Mouse (Mus musculus) intestine, embryonic 16.5 days (tissue): ENCODE data around the gene Wdtc1. TPM values are rescaled to one million over a fixed set of nuclear protein-coding genes. Genes with fewer than 3 reads are reported as not detected.

Source experiments
- ATAC-seq: fragments of 200-750 bp; cut with Nextera tagmentation; 2 replicates; pipeline ENCODE4 v1.8.0; 2017; ENCODE audit warnings: moderate TSS enrichment, moderate library complexity
- H3K27ac ChIP-seq: fragments of 300-500 bp; sonication (generic); 2 replicates; pipeline ENCODE4 v1.5.1; 2014; ENCODE audit warnings: mild to moderate bottlenecking, low read length
- H3K27me3 ChIP-seq: fragments of 300-500 bp; sonication (generic); replicated peaks from 2 replicates; pipeline ENCODE4 v1.6.1; 2014; ENCODE audit warnings: low read length, control low read depth, mixed read lengths; ENCODE audit not compliant: control insufficient read depth, insufficient read depth
- H3K36me3 ChIP-seq: fragments of 300-500 bp; sonication (generic); 2 replicates; pipeline ENCODE4 v1.6.1; 2014; ENCODE audit warnings: low read length, control low read depth; ENCODE audit not compliant: control insufficient read depth, insufficient read depth
- H3K4me1 ChIP-seq: fragments of 300-500 bp; sonication (generic); 2 replicates; pipeline ENCODE4 v1.6.1; 2014; ENCODE audit warnings: low read length, control low read depth, mixed read lengths; ENCODE audit not compliant: control insufficient read depth, insufficient read depth
- H3K4me2 ChIP-seq: fragments of 300-500 bp; sonication (generic); 2 replicates; pipeline ENCODE4 v1.6.1; 2014; ENCODE audit warnings: low read depth, low read length, control low read depth
- H3K4me3 ChIP-seq: fragments of 300-500 bp; sonication (generic); 2 replicates; pipeline ENCODE4 v1.5.1; 2014; ENCODE audit warnings: mild to moderate bottlenecking, low read length
- H3K9ac ChIP-seq: fragments of 300-500 bp; sonication (generic); 2 replicates; pipeline ENCODE4 v1.6.1; 2014; ENCODE audit warnings: low read depth, low read length
- H3K9me3 ChIP-seq: fragments of 300-500 bp; sonication (generic); 2 replicates; pipeline ENCODE4 v1.6.1; 2016; ENCODE audit warnings: low read length, control low read depth; ENCODE audit not compliant: control insufficient read depth
- WGBS: fragments of 180-500 bp; shearing (Covaris S2); extraction: QIAGEN DNeasy Blood & Tissue Kit; methylation state at CpG from one replicate; pipeline ENCODE4 v1.1.7; 2014; 5-methylcytosine and 5-hydroxymethylcytosine counted together
- polyA plus RNA-seq: library from polyadenylated mRNA; unstranded; fragments of >200 nt; fragmentation: Nextera tagmentation; extraction: Ambion mirVana; gene quantifications from 2 replicates; pipeline ENCODE4 v1.2.1, GENCODE M21; 2015

The Wdtc1 gene
- polyA plus RNA-seq, 1 experiment from 2014 or later = 11.4 TPM

DNA sequence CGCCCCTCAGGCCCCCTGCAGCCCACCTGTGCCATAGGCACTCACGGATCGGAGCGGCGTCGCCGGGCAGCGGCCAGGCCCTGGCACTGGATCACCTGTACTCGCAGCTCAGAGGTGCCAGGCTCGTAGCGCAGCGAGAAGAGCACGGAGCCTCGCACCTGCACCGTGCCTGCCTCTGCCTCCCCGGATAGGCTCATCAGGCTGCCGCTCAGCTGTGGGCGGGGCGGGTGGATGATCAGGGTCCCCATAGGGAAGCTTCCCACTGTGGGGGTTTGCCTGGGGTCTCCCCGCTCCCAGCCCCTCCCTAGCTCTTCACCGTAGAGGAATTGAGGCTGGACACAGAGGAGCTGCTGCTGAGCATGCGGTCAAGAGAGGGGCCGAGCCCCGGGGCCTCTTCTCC, 96.5 kb downstream of the Wdtc1 start:
- peak overlapping the region; percentile 20 for H3K4me3 ChIP-seq
- ATAC-seq = peak; percentile 57
- no peaks in the 10 kb centered on the region for H3K36me3 ChIP-seq
- 18% methylated on average over 24 of the region's 24 CpGs for WGBS
- peaks cover 11% of the 10 kb centered on the region; the same call in 1 of the 2 replicates for H3K27me3 ChIP-seq
- no peaks in the 10 kb centered on the region for H3K9me3 ChIP-seq
- no peak overlapping the region for H3K27ac ChIP-seq
- peak overlapping the region; percentile 47 for H3K4me2 ChIP-seq
- peak overlapping the region; percentile 38; the same call in 1 of the 2 replicates for H3K9ac ChIP-seq
- peaks cover 12% of the 10 kb centered on the region for H3K4me1 ChIP-seq

- peaks cover 25% of the 10 kb centered on the region for H3K4me1 ChIP-seq
- H3K36me3 ChIP-seq = no peaks in the 10 kb centered on the region
- ATAC-seq = no peak
- 65% methylated on average over 6 of the region's 6 CpGs for WGBS
- H3K9ac ChIP-seq = no peak overlapping the region
- no peak overlapping the region for H3K27ac ChIP-seq
- H3K27me3 ChIP-seq = peaks cover 22% of the 10 kb centered on the region
- no peak overlapping the region for H3K4me3 ChIP-seq
- H3K4me2 ChIP-seq = no peak overlapping the region
- no peaks in the 10 kb centered on the region for H3K9me3 ChIP-seq
These were observed 97.9 kb downstream of the Wdtc1 start for GRCm38 (mm10) chr4:133255392-133255791.

DNA sequence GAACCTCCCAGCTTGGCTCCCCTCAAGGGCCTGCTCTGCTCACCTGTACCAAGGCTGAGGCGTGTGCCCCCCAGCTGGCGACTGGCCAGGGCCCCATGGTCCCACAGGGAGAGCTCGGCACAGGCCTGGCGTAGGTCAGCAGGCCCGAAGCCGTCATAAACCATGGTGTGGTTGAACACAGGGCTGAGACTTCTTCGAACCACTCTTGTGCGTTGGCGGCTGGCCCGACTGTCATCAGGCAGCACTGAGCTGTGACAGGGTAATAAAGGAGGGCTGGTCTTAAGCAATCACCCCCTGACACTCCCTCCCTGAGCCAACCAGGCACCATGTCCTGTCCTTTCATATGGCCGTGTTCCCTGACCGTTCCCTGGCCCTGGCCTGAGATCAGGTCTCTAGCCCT, 99.9 kb downstream of the Wdtc1 start:
- peaks cover 27% of the 10 kb centered on the region for H3K4me1 ChIP-seq
- H3K4me3 ChIP-seq = no peak overlapping the region
- no peak overlapping the region for H3K27ac ChIP-seq
- no peak overlapping the region for H3K9ac ChIP-seq
- no peak overlapping the region for H3K4me2 ChIP-seq
- no peaks in the 10 kb centered on the region for H3K36me3 ChIP-seq
- H3K27me3 ChIP-seq = peaks cover 28% of the 10 kb centered on the region
- 56% methylated on average over 12 of the region's 12 CpGs for WGBS
- no peaks in the 10 kb centered on the region for H3K9me3 ChIP-seq
- peak; percentile 11; the same call in 1 of the 2 replicates for ATAC-seq

- Histone ChIP-seq H3K36me3 (no peaks in the 10 kb centered on the region), H3K4me3 (no peak overlapping the region), H3K4me1 (peaks cover 19% of the 10 kb centered on the region), H3K9ac (no peak overlapping the region), H3K9me3 (no peaks in the 10 kb centered on the region), H3K27me3 (peaks cover 28% of the 10 kb centered on the region), H3K4me2 (no peak overlapping the region), H3K27ac (no peak overlapping the region)
- 60% methylated on average over 4 of the region's 4 CpGs for WGBS
- no peak for ATAC-seq
These were observed 101.2 kb downstream of the Wdtc1 start for GRCm38 (mm10) chr4:133252089-133252488.

GRCm38 (mm10) chr4:133251214-133251613, 102.1 kb downstream of the Wdtc1 start:
- peak overlapping the region; percentile 58; the same call in 1 of the 2 replicates for H3K9ac ChIP-seq
- no peak overlapping the region for H3K27ac ChIP-seq
- ATAC-seq = peak; percentile 38; the same call in 1 of the 2 replicates
- no peaks in the 10 kb centered on the region for H3K9me3 ChIP-seq
- WGBS = 4% methylated on average over 29 of the region's 31 CpGs
- no peaks in the 10 kb centered on the region for H3K36me3 ChIP-seq
- H3K4me1 ChIP-seq = peaks cover 19% of the 10 kb centered on the region
- peak overlapping the region; percentile 41 for H3K4me3 ChIP-seq
- peak overlapping the region; percentile 77 for H3K4me2 ChIP-seq
- H3K27me3 ChIP-seq = peaks cover 25% of the 10 kb centered on the region

DNA sequence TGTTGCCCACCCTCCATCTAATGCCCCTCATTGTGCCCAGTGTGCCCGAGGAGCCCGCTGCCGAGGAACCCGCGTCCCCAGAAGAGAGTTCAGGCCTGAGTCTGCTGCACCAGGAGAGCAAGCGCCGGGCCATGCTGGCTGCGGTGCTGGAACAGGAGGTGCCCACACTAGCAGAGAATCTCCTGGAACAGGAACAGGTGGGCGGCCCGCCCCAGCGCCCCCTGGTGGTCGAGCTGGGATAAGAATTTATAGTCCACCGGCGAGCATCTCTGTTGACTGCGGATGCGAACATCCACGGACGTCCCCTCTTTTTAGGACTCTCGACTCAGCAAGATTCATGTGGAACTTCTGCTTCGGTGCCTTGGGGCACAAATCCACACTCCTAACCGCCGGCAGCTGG, 102.7 kb downstream of the Wdtc1 start:
- peak overlapping the region; percentile 41 for H3K4me3 ChIP-seq
- H3K36me3 ChIP-seq = no peaks in the 10 kb centered on the region
- WGBS = 4% methylated on average over 22 of the region's 22 CpGs
- peaks cover 22% of the 10 kb centered on the region for H3K27me3 ChIP-seq
- peak overlapping the region; percentile 77 for H3K4me2 ChIP-seq
- H3K9me3 ChIP-seq = no peaks in the 10 kb centered on the region
- peaks cover 19% of the 10 kb centered on the region for H3K4me1 ChIP-seq
- peak; percentile 48 for ATAC-seq
- H3K27ac ChIP-seq = no peak overlapping the region
- H3K9ac ChIP-seq = peak overlapping the region; percentile 58; the same call in 1 of the 2 replicates

DNA sequence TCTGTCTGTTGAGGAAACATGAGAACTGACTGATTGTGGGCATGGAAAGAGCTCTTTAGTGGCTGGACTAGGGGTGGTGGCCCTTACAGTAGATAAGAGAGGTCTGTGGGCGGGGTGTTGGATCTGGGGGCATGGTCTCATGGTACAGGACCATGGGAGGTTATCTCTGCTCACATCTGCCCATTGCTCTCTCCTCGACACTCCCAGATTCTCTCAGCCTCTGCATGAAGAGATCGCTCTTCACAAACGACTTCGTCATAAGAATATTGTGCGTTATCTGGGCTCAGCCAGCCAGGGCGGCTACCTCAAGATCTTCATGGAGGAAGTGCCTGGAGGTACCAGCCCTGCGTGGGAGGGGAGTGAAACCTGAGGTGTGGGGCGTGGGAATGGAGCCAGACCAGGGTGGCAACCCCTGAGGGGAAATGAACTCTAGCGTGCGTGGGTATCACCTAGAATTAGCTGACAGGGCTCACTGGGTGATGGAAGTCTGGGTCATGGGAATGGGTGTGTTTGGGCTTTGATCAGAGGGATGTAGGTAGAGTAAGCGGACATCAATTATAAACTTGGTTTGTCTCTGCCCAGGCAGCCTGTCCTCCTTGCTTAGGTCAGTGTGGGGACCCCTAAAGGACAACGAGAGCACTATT, 105.4 kb downstream of the Wdtc1 start:
- 66% methylated on average over 13 of the region's 13 CpGs for WGBS
- Histone ChIP-seq H3K4me2 (no peak overlapping the region), H3K9me3 (no peaks in the 10 kb centered on the region), H3K27me3 (peaks cover 22% of the 10 kb centered on the region), H3K4me1 (peaks cover 15% of the 10 kb centered on the region), H3K36me3 (no peaks in the 10 kb centered on the region), H3K4me3 (no peak overlapping the region), H3K27ac (no peak overlapping the region), H3K9ac (no peak overlapping the region)
- peak; percentile 54 for ATAC-seq

GRCm38 (mm10) chr4:133247072-133247471, 106.2 kb downstream of the Wdtc1 start:
- H3K9me3 ChIP-seq = no peaks in the 10 kb centered on the region
- H3K4me2 ChIP-seq = no peak overlapping the region
- no peak overlapping the region for H3K27ac ChIP-seq
- H3K4me1 ChIP-seq = peaks cover 18% of the 10 kb centered on the region
- no peak for ATAC-seq
- H3K27me3 ChIP-seq = peaks cover 22% of the 10 kb centered on the region
- 24% methylated on average over 15 of the region's 15 CpGs for WGBS
- H3K9ac ChIP-seq = no peak overlapping the region
- no peak overlapping the region for H3K4me3 ChIP-seq
- no peaks in the 10 kb centered on the region for H3K36me3 ChIP-seq

DNA sequence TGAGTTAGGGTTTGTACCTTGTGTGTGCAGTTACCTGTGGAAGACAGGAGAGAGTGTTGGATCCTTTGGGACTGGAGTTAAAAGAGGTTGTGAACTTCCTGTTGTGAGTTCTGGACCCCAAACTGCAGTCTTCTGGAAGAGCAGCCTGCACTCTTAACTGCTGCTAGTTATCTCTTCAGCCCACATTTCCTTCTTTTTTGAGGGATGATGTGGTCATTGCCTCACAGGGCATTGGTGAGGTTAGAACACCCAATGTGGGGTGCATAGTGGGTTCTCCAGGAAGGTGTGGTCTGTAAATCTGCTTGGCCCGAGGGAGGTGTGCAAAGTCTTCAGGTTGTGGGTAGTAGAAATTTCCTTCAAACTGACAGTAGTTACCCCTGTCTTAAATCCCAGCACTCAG, 109.0 kb downstream of the Wdtc1 start:
- 75% methylated on average over 1 of the region's 1 CpGs for WGBS
- H3K27me3 ChIP-seq = peaks cover 5% of the 10 kb centered on the region; the same call in 1 of the 2 replicates
- H3K4me2 ChIP-seq = no peak overlapping the region
- no peak overlapping the region for H3K4me3 ChIP-seq
- no peaks in the 10 kb centered on the region for H3K36me3 ChIP-seq
- no peak overlapping the region for H3K9ac ChIP-seq
- peaks cover 14% of the 10 kb centered on the region for H3K4me1 ChIP-seq
- no peak overlapping the region for H3K27ac ChIP-seq
- no peaks in the 10 kb centered on the region for H3K9me3 ChIP-seq
- ATAC-seq = no peak
